Mouse (Mus musculus) heart, embryonic 13.5 days (tissue): Measurements from ENCODE around the gene Tmem94. TPM values are rescaled to one million over a fixed set of nuclear protein-coding genes. Genes with fewer than 3 reads are reported as not detected.

Source experiments
- ATAC-seq: fragments of 200-750 bp; cut with Nextera tagmentation; 2 replicates; pipeline ENCODE4 v1.8.0; 2017; ENCODE audit warnings: moderate TSS enrichment; ENCODE audit not compliant: insufficient number of reproducible peaks, low FRiP score, low TSS enrichment; ENCODE audit errors: extremely low read depth
- H3K27ac ChIP-seq: fragments of 300-500 bp; sonication (generic); replicated peaks from 2 replicates; pipeline ENCODE4 v1.5.1; 2015; ENCODE audit warnings: moderate library complexity, mild to moderate bottlenecking, inconsistent platforms
- H3K27me3 ChIP-seq: fragments of 300-500 bp; sonication (generic); replicated peaks from 2 replicates; pipeline ENCODE4 v1.6.1; 2015; ENCODE audit warnings: mild to moderate bottlenecking, inconsistent platforms
- H3K36me3 ChIP-seq: fragments of 300-500 bp; sonication (generic); 2 replicates; pipeline ENCODE4 v1.6.1; 2015; ENCODE audit warnings: mild to moderate bottlenecking, inconsistent platforms
- H3K4me1 ChIP-seq: fragments of 300-500 bp; sonication (generic); 2 replicates; pipeline ENCODE4 v1.6.1; 2015; ENCODE audit warnings: inconsistent platforms
- H3K4me2 ChIP-seq: fragments of 300-500 bp; sonication (generic); 2 replicates; pipeline ENCODE4 v1.6.1; 2015; ENCODE audit warnings: inconsistent platforms, mild to moderate bottlenecking, moderate library complexity
- H3K4me3 ChIP-seq: fragments of 300-500 bp; sonication (generic); 2 replicates; pipeline ENCODE4 v1.5.1; 2015; ENCODE audit warnings: moderate library complexity, mild to moderate bottlenecking, inconsistent platforms
- H3K9ac ChIP-seq: fragments of 300-500 bp; sonication (generic); 2 replicates; pipeline ENCODE4 v1.6.1; 2015; ENCODE audit warnings: inconsistent platforms, mild to moderate bottlenecking, moderate library complexity
- H3K9me3 ChIP-seq: fragments of 300-500 bp; sonication (generic); 2 replicates; pipeline ENCODE4 v1.6.1; 2016; ENCODE audit warnings: inconsistent platforms
- whole genome bisulfite sequencing: fragments of 180-500 bp; shearing (Covaris S2); methylation state at CpG from one replicate; pipeline ENCODE4 v1.1.7; 2015; ENCODE audit warnings: mixed read lengths; 5-methylcytosine and 5-hydroxymethylcytosine counted together
- polyA plus RNA-seq: library from polyadenylated mRNA; unstranded; fragments of >200 nt; fragmentation: Nextera tagmentation; extraction: Ambion mirVana; gene quantifications from 2 replicates; pipeline ENCODE4 v1.2.1, GENCODE M21; 2015

Tmem94 gene
- polyA plus RNA-seq, 1 experiment from 2014 or later: 39.4 TPM

- H3K9ac ChIP-seq: peak overlapping the region; percentile 99
- peak overlapping the region; percentile 99 for H3K27ac ChIP-seq
- H3K9me3 ChIP-seq: no peaks in the 10 kb centered on the region
- H3K36me3 ChIP-seq: peaks cover 8% of the 10 kb centered on the region
- H3K4me2 ChIP-seq: peak overlapping the region; percentile 92
- no peak for ATAC-seq
- H3K4me1 ChIP-seq: peaks cover 52% of the 10 kb centered on the region
- H3K27me3 ChIP-seq: no peaks in the 10 kb centered on the region
- H3K4me3 ChIP-seq: peak overlapping the region; percentile 93
- WGBS: 75% methylated on average over 8 of the region's 8 CpGs
Observed at GRCm38 (mm10) chr11:115766981-115767380, 1.7 kb downstream of the Tmem94 start.

- 76% methylated on average over 3 of the region's 3 CpGs for WGBS
- Histone ChIP-seq H3K4me2 (peak overlapping the region; percentile 49), H3K27me3 (no peaks in the 10 kb centered on the region), H3K9me3 (no peaks in the 10 kb centered on the region), H3K9ac (peak overlapping the region; percentile 53), H3K4me3 (no peak overlapping the region), H3K27ac (peak overlapping the region; percentile 84), H3K4me1 (peaks cover 52% of the 10 kb centered on the region), H3K36me3 (peaks cover 21% of the 10 kb centered on the region)
- ATAC-seq: no peak
Observed at GRCm38 (mm10) chr11:115768896-115769295, 3.7 kb downstream of the Tmem94 start.

GRCm38 (mm10) chr11:115774653-115775052 lies 9.4 kb downstream of the Tmem94 start:
- no peak overlapping the region for H3K4me3 ChIP-seq
- WGBS: 48% methylated on average over 4 of the region's 4 CpGs
- no peak for ATAC-seq
- H3K9me3 ChIP-seq: no peaks in the 10 kb centered on the region
- peaks cover 66% of the 10 kb centered on the region for H3K4me1 ChIP-seq
- peaks cover 22% of the 10 kb centered on the region for H3K36me3 ChIP-seq
- H3K9ac ChIP-seq: 0 out of 2 replicates have a peak overlapping the region, but pooled peaks have one; percentile 24
- no peaks in the 10 kb centered on the region for H3K27me3 ChIP-seq
- H3K4me2 ChIP-seq: no peak overlapping the region
- 0 out of 2 replicates have a peak overlapping the region, but pooled peaks have one; percentile 4 for H3K27ac ChIP-seq

- Histone ChIP-seq H3K9me3 (no peaks in the 10 kb centered on the region), H3K4me2 (peak overlapping the region; percentile 44), H3K36me3 (peaks cover 24% of the 10 kb centered on the region), H3K27ac (peak overlapping the region; percentile 98), H3K4me3 (no peak overlapping the region), H3K9ac (peak overlapping the region; percentile 64), H3K4me1 (peaks cover 66% of the 10 kb centered on the region), H3K27me3 (no peaks in the 10 kb centered on the region)
- no peak for ATAC-seq
- 41% methylated on average over 18 of the region's 18 CpGs for WGBS
Observed at GRCm38 (mm10) chr11:115775821-115776665, 10.8 kb downstream of the Tmem94 start.

GRCm38 (mm10) chr11:115776954-115777353 lies 11.7 kb downstream of the Tmem94 start:
- Histone ChIP-seq H3K4me1 (peaks cover 73% of the 10 kb centered on the region), H3K27ac (peak overlapping the region; percentile 98)
- ATAC-seq: no peak

GRCm38 (mm10) chr11:115777487-115778335 lies 12.5 kb downstream of the Tmem94 start:
- peaks cover 31% of the 10 kb centered on the region for H3K36me3 ChIP-seq
- peak overlapping the region; percentile 64 for H3K9ac ChIP-seq
- ATAC-seq: no peak
- H3K27me3 ChIP-seq: no peaks in the 10 kb centered on the region
- 87% methylated on average over 17 of the region's 17 CpGs for WGBS
- H3K4me2 ChIP-seq: no peak overlapping the region
- peaks cover 73% of the 10 kb centered on the region for H3K4me1 ChIP-seq
- peak overlapping the region; percentile 98 for H3K27ac ChIP-seq
- no peaks in the 10 kb centered on the region for H3K9me3 ChIP-seq
- H3K4me3 ChIP-seq: no peak overlapping the region

More at GRCm38 (mm10) chr11:115776954-115777353, 11.7 kb downstream of the Tmem94 start:
- Histone ChIP-seq H3K4me2 (peak overlapping the region; percentile 44; the same call in 1 of the 2 replicates), H3K9ac (peak overlapping the region; percentile 64), H3K9me3 (no peaks in the 10 kb centered on the region), H3K36me3 (peaks cover 33% of the 10 kb centered on the region), H3K4me3 (no peak overlapping the region), H3K27me3 (no peaks in the 10 kb centered on the region)
- WGBS: 68% methylated on average over 9 of the region's 9 CpGs

GRCm38 (mm10) chr11:115779038-115779571 lies 13.9 kb downstream of the Tmem94 start:
- H3K27me3 ChIP-seq: no peaks in the 10 kb centered on the region
- H3K9me3 ChIP-seq: no peaks in the 10 kb centered on the region
- peak overlapping the region; percentile 64 for H3K4me2 ChIP-seq
- H3K9ac ChIP-seq: peak overlapping the region; percentile 74
- 2% methylated on average over 9 of the region's 9 CpGs for WGBS
- H3K4me1 ChIP-seq: peaks cover 77% of the 10 kb centered on the region
- peak overlapping the region; percentile 98 for H3K27ac ChIP-seq
- H3K4me3 ChIP-seq: peak overlapping the region; percentile 17
- ATAC-seq: peak; percentile 83
- peaks cover 25% of the 10 kb centered on the region for H3K36me3 ChIP-seq

- Histone ChIP-seq H3K27ac (peak overlapping the region; percentile 98), H3K36me3 (peaks cover 31% of the 10 kb centered on the region), H3K27me3 (no peaks in the 10 kb centered on the region), H3K4me1 (peaks cover 67% of the 10 kb centered on the region), H3K4me2 (peak overlapping the region; percentile 64), H3K4me3 (no peak overlapping the region), H3K9ac (peak overlapping the region; percentile 74), H3K9me3 (no peaks in the 10 kb centered on the region)
- no peak for ATAC-seq
- 20% methylated on average over 20 of the region's 20 CpGs for WGBS
Observed at GRCm38 (mm10) chr11:115780141-115781070, 15.2 kb downstream of the Tmem94 start.

DNA sequence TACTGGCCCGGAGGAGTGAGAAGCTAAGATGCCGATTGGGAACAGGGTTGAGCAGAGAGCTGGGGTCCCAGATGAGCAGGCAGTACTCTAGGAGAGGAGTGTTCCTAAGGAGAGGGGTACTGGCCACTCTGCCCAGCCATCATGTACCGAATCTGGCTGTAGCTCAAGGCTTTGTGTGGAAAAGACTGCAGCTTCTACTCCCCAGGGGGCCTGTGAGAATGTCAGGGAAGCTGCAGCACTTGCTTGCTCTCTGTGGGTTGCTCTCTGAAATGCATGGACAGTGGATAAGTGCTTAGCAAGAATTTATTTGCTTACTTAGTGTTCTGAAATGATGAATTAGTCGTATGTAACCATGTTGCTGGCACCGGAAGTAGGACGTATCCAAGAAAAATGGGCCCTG lies 21.2 kb downstream of the Tmem94 start:
- Histone ChIP-seq H3K4me2 (no peak overlapping the region), H3K4me1 (peaks cover 8% of the 10 kb centered on the region), H3K4me3 (no peak overlapping the region), H3K9ac (no peak overlapping the region), H3K27ac (0 out of 2 replicates have a peak overlapping the region, but pooled peaks have one; percentile 15), H3K9me3 (no peaks in the 10 kb centered on the region), H3K36me3 (peaks cover 75% of the 10 kb centered on the region), H3K27me3 (no peaks in the 10 kb centered on the region)
- 73% methylated on average over 6 of the region's 6 CpGs for WGBS
- ATAC-seq: no peak

DNA sequence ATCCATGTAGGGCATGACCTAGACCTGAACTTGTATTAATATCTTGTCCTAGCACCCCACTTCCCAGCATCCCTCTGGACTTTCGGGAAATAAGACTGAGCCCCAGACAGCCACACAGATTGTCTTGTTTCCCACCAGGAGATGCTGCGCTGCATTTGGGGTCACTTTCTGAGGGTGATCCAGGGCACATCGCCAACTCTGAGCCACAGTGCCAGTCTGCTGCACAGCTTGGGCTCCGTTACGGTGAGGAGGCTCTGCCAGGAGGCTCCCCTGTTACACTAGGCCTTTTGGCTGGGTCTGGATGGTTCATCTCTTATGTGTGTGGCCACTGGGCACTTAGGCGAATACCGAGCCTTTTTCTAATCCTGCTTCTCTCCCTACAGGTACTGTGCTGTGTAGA lies 24.6 kb downstream of the Tmem94 start:
- 90% methylated on average over 7 of the region's 7 CpGs for WGBS
- Histone ChIP-seq H3K4me1 (no peaks in the 10 kb centered on the region), H3K9me3 (no peaks in the 10 kb centered on the region), H3K27me3 (no peaks in the 10 kb centered on the region), H3K27ac (no peak overlapping the region), H3K4me3 (no peak overlapping the region), H3K4me2 (no peak overlapping the region), H3K36me3 (peaks cover 94% of the 10 kb centered on the region), H3K9ac (no peak overlapping the region)
- no peak for ATAC-seq
